Mouse (Mus musculus) spleen, adult 2 months (tissue): Measurements from ENCODE around the gene Aatk.

Experiments used
- CTCF ChIP-seq: fragments of 200-500 bp; IDR thresholded peaks from 2 replicates; pipeline ENCODE4 v1.5.1; 2011; ENCODE audit warnings: mild to moderate bottlenecking, inconsistent platforms; ENCODE audit not compliant: insufficient read depth, insufficient read length, insufficient replicate concordance; ENCODE audit errors: extremely low read depth
- POLR2A ChIP-seq: fragments of 200-500 bp; IDR thresholded peaks from 2 replicates; pipeline ENCODE4 v1.6.1; 2011; ENCODE audit warnings: low read depth, low read length, inconsistent platforms

- TF ChIP-seq CTCF, result no peak
- TF ChIP-seq POLR2A, result no peak
Observed at GRCm38 (mm10) chr11:120028319-120029092, 18.5 kb downstream of the Aatk start.
